Mouse (Mus musculus): Measurements from ENCODE around the gene Col6a2.

Col6a2 gene

GRCm38 (mm10) chr10:76634584-76634983 lies 11.2 kb upstream of the Col6a2 start:
- no peak for DNase-seq

- DNase-seq, result no peak
Observed at GRCm38 (mm10) chr10:76634094-76634571, 10.7 kb upstream of the Col6a2 start.

- DNase-seq, result no peak
Observed at GRCm38 (mm10) chr10:76632630-76633029, 9.2 kb upstream of the Col6a2 start.

GRCm38 (mm10) chr10:76630657-76631056 lies 7.2 kb upstream of the Col6a2 start:
- DNase-seq, result no peak

- DNase-seq, result no peak
Observed at GRCm38 (mm10) chr10:76627714-76628113, 4.3 kb upstream of the Col6a2 start.

GRCm38 (mm10) chr10:76624903-76625302 lies 1.5 kb upstream of the Col6a2 start:
- DNase-seq, result no peak

- no peak for DNase-seq
Observed at GRCm38 (mm10) chr10:76623734-76624133, 304 bp upstream of the Col6a2 start.

GRCm38 (mm10) chr10:76622411-76622810 lies 1.0 kb downstream of the Col6a2 start:
- DNase-seq, result no peak

GRCm38 (mm10) chr10:76612473-76612872 lies 11.0 kb downstream of the Col6a2 start:
- DNase-seq, result no peak

- no peak for DNase-seq
Observed at GRCm38 (mm10) chr10:76602690-76603089, 20.7 kb downstream of the Col6a2 start.

- no peak for DNase-seq
Observed at GRCm38 (mm10) chr10:76596338-76596737, 27.1 kb downstream of the Col6a2 start.

GRCm38 (mm10) chr10:76590197-76590596 lies 33.2 kb downstream of the Col6a2 start:
- DNase-seq, result no peak

- DNase-seq, result no peak
Observed at GRCm38 (mm10) chr10:76586190-76586589, 37.2 kb downstream of the Col6a2 start.

- no peak for DNase-seq
Observed at GRCm38 (mm10) chr10:76584138-76584537, 39.3 kb downstream of the Col6a2 start.

- no peak for DNase-seq
Observed at GRCm38 (mm10) chr10:76576920-76577319, 46.5 kb downstream of the Col6a2 start.

GRCm38 (mm10) chr10:76575374-76575773 lies 48.1 kb downstream of the Col6a2 start, which contains the start of gene Ftcd:
TSS of gene Ftcd (plus strand) at chr10:76575648.
- DNase-seq, result no peak

- DNase-seq, result no peak
Observed at GRCm38 (mm10) chr10:76572151-76572550, 51.3 kb downstream of the Col6a2 start.

GRCm38 (mm10) chr10:76571070-76571469 lies 52.4 kb downstream of the Col6a2 start:
- no peak for DNase-seq

GRCm38 (mm10) chr10:76569996-76570685 lies 53.3 kb downstream of the Col6a2 start:
- DNase-seq, result no peak

GRCm38 (mm10) chr10:76561972-76562371 lies 61.5 kb downstream of the Col6a2 start, which contains the start of gene Spatc1l:
TSS of gene Spatc1l (plus strand) at chr10:76562272.
- DNase-seq, result no peak

GRCm38 (mm10) chr10:76554061-76554460 lies 69.4 kb downstream of the Col6a2 start:
- no peak for DNase-seq

GRCm38 (mm10) chr10:76551556-76551955 lies 71.9 kb downstream of the Col6a2 start:
- DNase-seq, result no peak

- DNase-seq, result no peak
Observed at GRCm38 (mm10) chr10:76550458-76550857, 73.0 kb downstream of the Col6a2 start.

- no peak for DNase-seq
Observed at GRCm38 (mm10) chr10:76548218-76548617, 75.2 kb downstream of the Col6a2 start.

- no peak for DNase-seq
Observed at GRCm38 (mm10) chr10:76546566-76546965, 76.9 kb downstream of the Col6a2 start.
